Mouse (Mus musculus): ENCODE measurements around the gene Tlr3.
A peak's percentile ranks its signal among the peaks of the same experiment; 100 is the strongest.

Tlr3 gene

DNA sequence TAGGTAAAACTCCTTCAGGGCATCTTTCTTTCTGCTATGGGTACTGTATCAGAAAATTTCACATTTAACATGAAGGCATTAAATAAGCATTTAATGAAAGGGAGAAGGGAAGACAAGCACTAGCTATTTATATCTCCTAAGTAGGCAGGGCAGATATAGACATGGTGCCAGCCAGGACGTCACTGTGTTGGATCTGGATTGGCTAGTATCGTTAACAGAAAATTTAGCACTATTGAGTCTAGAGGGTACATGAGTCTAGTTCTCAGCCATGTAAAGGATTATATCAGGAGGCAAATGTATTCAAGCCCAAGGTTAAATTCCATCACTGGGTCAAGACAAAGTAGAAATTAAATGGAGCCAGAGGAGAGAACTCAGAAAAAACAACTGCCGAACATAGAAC is 36.8 kb downstream of the Tlr3 start:
- Histone ChIP-seq H3K36me3 (ENCODE audit: control insufficient read depth, insufficient read depth, low read length, poor library complexity, severe bottlenecking) (no peaks in the 10 kb centered on the region), H3K27me3 (ENCODE audit: control insufficient read depth, insufficient read depth, low read length, poor library complexity, severe bottlenecking) (no peaks in the 10 kb centered on the region)
- DNase-seq (ENCODE audit: low read depth, low spot score): no peak

DNA sequence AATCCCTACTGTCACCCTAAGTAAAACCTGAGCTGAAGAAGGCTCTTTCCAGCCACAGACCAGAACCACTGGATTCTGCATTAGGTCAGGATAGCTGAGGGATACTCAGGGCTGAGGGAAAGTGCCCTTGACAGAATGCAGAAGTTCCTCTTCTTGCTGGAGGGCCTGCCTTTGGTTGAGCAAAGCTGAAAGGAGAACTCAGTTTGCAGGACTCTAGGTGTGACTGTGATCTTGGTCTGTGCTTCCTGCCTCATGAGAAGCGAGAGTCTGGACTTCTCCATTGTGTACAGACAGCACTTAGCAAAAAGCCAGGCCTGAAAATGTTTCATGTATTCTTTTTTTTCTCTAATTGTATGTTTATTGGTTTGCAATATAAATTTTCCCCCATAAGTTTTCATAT is 43.7 kb downstream of the Tlr3 start:
- Histone ChIP-seq H3K36me3 (ENCODE audit: control insufficient read depth, insufficient read depth, low read length, poor library complexity, severe bottlenecking) (no peaks in the 10 kb centered on the region), H3K27me3 (ENCODE audit: control insufficient read depth, insufficient read depth, low read length, poor library complexity, severe bottlenecking) (no peaks in the 10 kb centered on the region)
- DNase-seq (ENCODE audit: low read depth, low spot score): peak; percentile 37

DNA sequence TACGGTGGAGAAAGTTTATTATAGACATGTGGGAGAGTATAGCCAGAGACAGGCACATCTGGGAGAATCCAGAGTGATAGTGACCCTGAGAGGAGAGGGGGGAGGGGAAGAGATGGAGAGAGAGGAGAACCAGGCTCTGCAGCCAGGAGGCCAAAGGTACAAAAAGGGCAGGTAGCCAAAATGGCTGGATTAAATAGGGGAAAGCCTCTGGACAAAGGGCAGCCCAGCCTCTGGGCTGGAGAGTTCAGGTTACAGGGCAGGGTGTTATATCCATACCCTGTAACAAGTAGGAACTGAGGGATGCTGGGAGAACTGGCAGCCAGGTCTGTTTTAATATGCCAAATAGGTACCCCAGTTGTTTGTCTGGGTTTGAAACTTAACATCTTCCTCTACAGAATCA is 47.7 kb downstream of the Tlr3 start:
- Histone ChIP-seq H3K36me3 (ENCODE audit: control insufficient read depth, insufficient read depth, low read length, poor library complexity, severe bottlenecking) (no peaks in the 10 kb centered on the region), H3K27me3 (ENCODE audit: control insufficient read depth, insufficient read depth, low read length, poor library complexity, severe bottlenecking) (no peaks in the 10 kb centered on the region)
- no peak for DNase-seq (ENCODE audit: low read depth, low spot score)

DNA sequence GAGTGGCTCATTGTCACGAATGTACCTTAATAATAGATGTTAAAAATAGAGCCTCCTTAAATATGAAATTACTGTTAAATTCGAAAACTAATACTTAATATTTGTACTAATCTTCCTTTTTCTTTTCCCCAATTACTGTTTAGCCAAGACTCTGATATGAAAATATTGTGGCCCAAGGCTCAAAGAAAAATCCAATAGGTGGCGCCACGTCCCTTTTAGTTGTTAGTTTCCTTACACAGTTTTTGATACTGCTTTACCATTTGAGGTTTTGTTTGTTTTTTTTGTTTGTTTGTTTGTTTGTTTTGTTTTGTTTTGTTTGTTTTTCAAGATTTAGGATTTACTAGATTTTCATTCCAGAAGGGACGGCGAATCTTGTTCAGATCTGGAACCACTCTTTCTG is 48.6 kb downstream of the Tlr3 start:
- H3K36me3 ChIP-seq (ENCODE audit: control insufficient read depth, insufficient read depth, low read length, poor library complexity, severe bottlenecking): no peaks in the 10 kb centered on the region
- no peaks in the 10 kb centered on the region for H3K27me3 ChIP-seq (ENCODE audit: control insufficient read depth, insufficient read depth, low read length, poor library complexity, severe bottlenecking)
- DNase-seq (ENCODE audit: low read depth, low spot score): peak; percentile 47

DNA sequence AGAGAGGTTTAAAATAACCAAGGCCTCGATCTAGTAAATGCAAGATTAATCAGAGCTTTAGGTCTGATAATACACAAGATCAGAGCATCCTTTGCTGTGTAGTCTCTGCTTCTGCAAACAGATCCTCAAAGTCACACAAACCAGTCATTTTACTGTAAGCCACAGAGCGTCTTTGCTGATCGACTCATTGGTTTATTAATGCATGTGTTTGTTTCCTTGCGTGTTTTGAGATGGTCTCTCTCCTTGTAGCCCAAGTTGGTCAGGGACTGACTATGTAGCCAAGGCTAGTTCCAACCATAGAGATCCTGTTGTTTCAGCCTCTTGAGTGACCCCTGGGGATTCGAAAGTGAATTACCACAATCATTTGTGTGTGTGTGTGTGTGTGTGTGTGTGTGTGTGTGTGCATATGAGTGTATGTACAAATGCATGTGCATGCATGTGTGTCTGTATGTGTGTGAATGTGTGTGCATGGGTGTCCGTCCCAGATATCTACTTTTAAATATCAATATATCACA is 51.7 kb downstream of the Tlr3 start:
- Histone ChIP-seq H3K27me3 (ENCODE audit: control insufficient read depth, insufficient read depth, low read length, poor library complexity, severe bottlenecking) (no peaks in the 10 kb centered on the region), H3K36me3 (ENCODE audit: control insufficient read depth, insufficient read depth, low read length, poor library complexity, severe bottlenecking) (no peaks in the 10 kb centered on the region)
- no peak for DNase-seq (ENCODE audit: low read depth, low spot score)

DNA sequence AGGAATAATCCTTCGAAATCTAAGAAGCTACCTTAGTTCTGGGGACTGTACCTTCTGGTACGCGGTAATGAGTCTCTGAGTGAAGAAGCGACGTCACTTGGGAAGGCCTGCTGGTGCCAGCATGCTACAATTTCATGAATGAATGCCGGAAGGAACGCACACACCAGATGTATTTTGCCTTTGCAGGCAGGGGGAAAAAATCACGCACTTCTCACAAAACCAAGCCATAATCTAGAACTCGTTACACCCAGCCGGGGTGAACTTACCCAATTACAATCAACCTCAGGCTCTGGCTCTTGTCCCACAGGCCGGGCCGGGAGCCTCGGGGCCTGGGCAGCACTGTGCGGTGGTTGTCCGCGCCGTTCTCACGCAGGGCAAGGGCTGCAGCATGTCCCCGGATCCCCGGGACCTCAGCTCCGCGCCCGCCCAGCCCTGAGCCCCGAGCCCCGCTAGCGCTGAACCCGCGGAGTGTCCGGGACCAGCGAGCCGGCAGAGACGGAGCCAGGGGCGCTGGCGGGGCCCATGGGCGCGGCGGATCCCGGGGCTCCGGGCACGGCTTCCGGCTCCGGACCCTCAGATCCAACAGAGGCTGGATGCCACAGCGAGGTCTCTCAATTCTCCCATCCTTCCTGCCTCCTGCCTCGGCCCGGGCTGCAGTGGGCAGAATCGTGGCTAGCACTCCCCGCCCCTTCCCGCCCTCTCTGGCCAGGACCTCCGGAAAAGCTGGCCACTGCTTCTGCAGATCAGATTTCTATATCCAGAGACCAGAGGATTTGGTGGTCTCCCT is 52.6 kb downstream of the Tlr3 start:
- H3K36me3 ChIP-seq (ENCODE audit: control insufficient read depth, insufficient read depth, low read length, poor library complexity, severe bottlenecking): no peaks in the 10 kb centered on the region
- H3K27me3 ChIP-seq (ENCODE audit: control insufficient read depth, insufficient read depth, low read length, poor library complexity, severe bottlenecking): no peaks in the 10 kb centered on the region
- no peak for DNase-seq (ENCODE audit: low read depth, low spot score)

DNA sequence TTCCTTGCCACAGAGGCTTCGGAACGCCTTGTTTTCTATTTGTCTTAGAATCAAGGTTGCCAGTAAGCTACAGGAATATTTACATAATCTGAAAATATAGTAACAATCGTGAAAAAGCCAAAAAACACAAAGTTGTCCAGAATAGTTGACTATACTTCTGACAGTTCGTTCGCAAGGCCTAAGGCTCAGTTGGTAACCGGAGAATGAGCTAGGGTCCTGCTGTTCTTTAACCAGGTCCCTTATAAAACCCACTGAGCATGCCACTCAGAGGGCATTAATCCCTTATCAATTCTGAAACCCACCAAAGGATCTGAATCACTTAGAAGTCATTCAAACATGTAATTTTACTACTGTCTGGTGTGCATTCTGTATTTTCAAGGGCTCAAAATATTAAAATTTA is 55.1 kb downstream of the Tlr3 start:
- DNase-seq (ENCODE audit: low read depth, low spot score): no peak
- no peaks in the 10 kb centered on the region for H3K27me3 ChIP-seq (ENCODE audit: control insufficient read depth, insufficient read depth, low read length, poor library complexity, severe bottlenecking)
- H3K36me3 ChIP-seq (ENCODE audit: control insufficient read depth, insufficient read depth, low read length, poor library complexity, severe bottlenecking): no peaks in the 10 kb centered on the region
